Mouse (Mus musculus): ENCODE measurements around the gene Scaf4. TPM values are rescaled to one million over a fixed set of nuclear protein-coding genes. Genes with fewer than 3 reads are reported as not detected.

Scaf4 gene
- polyA plus RNA-seq, 2 experiments: 9.0 to 21.8 TPM

DNA sequence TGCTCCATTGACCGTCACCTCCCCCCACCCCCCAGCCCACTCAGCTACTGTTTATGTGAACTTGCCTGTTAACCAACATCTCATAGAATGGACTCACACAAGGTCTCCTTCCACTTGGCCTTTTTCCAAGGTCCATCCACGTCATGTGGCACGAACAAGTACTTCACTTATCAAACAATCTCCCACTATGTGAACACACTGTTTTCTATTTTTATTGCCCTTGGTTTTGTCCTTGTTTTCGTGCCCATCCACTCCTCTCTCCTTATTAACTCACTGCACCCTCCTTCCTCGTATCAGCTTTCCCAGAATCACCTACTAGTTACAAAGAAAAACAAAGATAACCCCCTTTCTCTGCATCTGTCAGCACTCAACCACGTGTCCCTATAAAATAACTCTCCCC is 49.7 kb downstream of the Scaf4 start:
- DNase-seq (ENCODE audit: low read depth in 3 of 3, low spot score in 3 of 3) (no peak), ATAC-seq (ENCODE audit: insufficient read depth) (no peak)
- H3K36me3 ChIP-seq (replicated peaks; ENCODE audit: control insufficient read depth, insufficient read depth, low read depth): peaks cover 8% of the 10 kb centered on the region
- H3K4me1 ChIP-seq (replicated peaks; ENCODE audit: control insufficient read depth in 2 of 2, insufficient read depth in 2 of 2, low read length in 1 of 2): peaks cover 0 to 7% of the 10 kb centered on the region in 2 experiments; a peak in 2 of 4 replicates
- WGBS (ENCODE audit: insufficient replicate concordance): 54% methylated on average over 6 of the region's 6 CpGs
- H3K27me3 ChIP-seq (ENCODE audit: control insufficient read depth, insufficient read depth, low read length): no peaks in the 10 kb centered on the region
- no peak overlapping the region for H3K9ac ChIP-seq (replicated peaks)
- H3K27ac ChIP-seq: no peak overlapping the region
- no peak overlapping the region for H3K4me2 ChIP-seq (ENCODE audit: low read depth)
- no peak for TF ChIP-seq EP300 (IDR thresholded peaks at IDR 0.05; ENCODE audit: low read depth)
- H3K9me3 ChIP-seq (ENCODE audit: control insufficient read depth, low read length): no peaks in the 10 kb centered on the region
- no peak overlapping the region for H3K4me3 ChIP-seq (ENCODE audit: insufficient read depth in 1 of 2, low read depth in 2 of 2, low read length in 2 of 2)

GRCm38 (mm10) chr16:90233702-90234101 is 50.6 kb downstream of the Scaf4 start:
- ATAC-seq (ENCODE audit: insufficient read depth): no peak

DNA sequence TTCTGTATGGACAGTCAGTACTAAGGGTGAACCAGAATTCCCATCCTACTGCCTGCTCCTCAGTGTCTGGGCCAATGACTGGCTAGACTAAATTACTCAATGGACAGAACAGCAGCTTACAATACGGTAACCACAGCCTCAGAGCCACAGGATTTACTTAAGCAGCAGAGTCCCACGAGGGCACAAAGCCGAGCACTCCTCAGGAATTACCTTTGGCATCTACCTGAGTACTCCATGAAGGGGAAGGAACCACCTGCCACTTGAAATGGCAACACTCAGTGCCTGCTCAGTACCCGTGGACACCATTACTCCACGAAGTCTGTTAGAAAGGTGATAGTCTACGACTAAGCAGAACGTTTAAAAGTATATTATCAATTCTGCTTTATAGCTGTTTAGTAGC is 53.0 kb downstream of the Scaf4 start:
- DNase-seq (ENCODE audit: low read depth in 3 of 3, low spot score in 3 of 3) (no peak), ATAC-seq (ENCODE audit: insufficient read depth) (no peak)
- Histone ChIP-seq H3K4me2 (ENCODE audit: low read depth) (no peak overlapping the region), H3K36me3 (replicated peaks; ENCODE audit: control insufficient read depth, insufficient read depth, low read depth) (peaks cover 25% of the 10 kb centered on the region), H3K27me3 (ENCODE audit: control insufficient read depth, insufficient read depth, low read length) (no peaks in the 10 kb centered on the region), H3K4me3 (ENCODE audit: insufficient read depth in 1 of 2, low read depth in 2 of 2, low read length in 2 of 2) (no peak overlapping the region), H3K27ac (no peak overlapping the region), H3K4me1 (replicated peaks; ENCODE audit: control insufficient read depth in 2 of 2, insufficient read depth in 2 of 2, low read length in 1 of 2) (peaks cover 0 to 7% of the 10 kb centered on the region in 2 experiments; a peak in 2 of 4 replicates), H3K9ac (replicated peaks) (no peak overlapping the region), H3K9me3 (ENCODE audit: control insufficient read depth, low read length) (no peaks in the 10 kb centered on the region)
- WGBS (ENCODE audit: insufficient replicate concordance): 83% methylated on average over 7 of the region's 7 CpGs
- TF ChIP-seq EP300 (IDR thresholded peaks at IDR 0.05; ENCODE audit: low read depth) (no peak), CTCF (IDR thresholded peaks at IDR 0.05; ENCODE audit: low read depth) (no peak)

More at GRCm38 (mm10) chr16:90233702-90234101, 50.6 kb downstream of the Scaf4 start:
- Histone ChIP-seq H3K4me2 (ENCODE audit: low read depth) (no peak overlapping the region), H3K4me3 (ENCODE audit: insufficient read depth in 1 of 2, low read depth in 2 of 2, low read length in 2 of 2) (no peak overlapping the region), H3K27ac (no peak overlapping the region), H3K9me3 (ENCODE audit: control insufficient read depth, low read length) (no peaks in the 10 kb centered on the region), H3K4me1 (replicated peaks; ENCODE audit: control insufficient read depth in 2 of 2, insufficient read depth in 2 of 2, low read length in 1 of 2) (peaks cover 0 to 7% of the 10 kb centered on the region in 2 experiments; a peak in 2 of 4 replicates), H3K27me3 (ENCODE audit: control insufficient read depth, insufficient read depth, low read length) (no peaks in the 10 kb centered on the region), H3K9ac (replicated peaks) (no peak overlapping the region), H3K36me3 (replicated peaks; ENCODE audit: control insufficient read depth, insufficient read depth, low read depth) (peaks cover 6% of the 10 kb centered on the region)
- TF ChIP-seq CTCF (IDR thresholded peaks at IDR 0.05; ENCODE audit: low read depth) (no peak), EP300 (IDR thresholded peaks at IDR 0.05; ENCODE audit: low read depth) (no peak)
- no peak for DNase-seq (ENCODE audit: low read depth in 3 of 3, low spot score in 3 of 3)
- WGBS (ENCODE audit: insufficient replicate concordance): 88% methylated on average over 10 of the region's 10 CpGs

- Histone ChIP-seq H3K9ac (replicated peaks) (no peak overlapping the region), H3K4me3 (ENCODE audit: insufficient read depth in 1 of 2, low read depth in 2 of 2, low read length in 2 of 2) (no peak overlapping the region), H3K9me3 (ENCODE audit: control insufficient read depth, low read length) (no peaks in the 10 kb centered on the region), H3K27ac (no peak overlapping the region), H3K4me2 (ENCODE audit: low read depth) (no peak overlapping the region), H3K27me3 (ENCODE audit: control insufficient read depth, insufficient read depth, low read length) (no peaks in the 10 kb centered on the region), H3K36me3 (replicated peaks; ENCODE audit: control insufficient read depth, insufficient read depth, low read depth) (peaks cover 39% of the 10 kb centered on the region), H3K4me1 (replicated peaks; ENCODE audit: control insufficient read depth in 2 of 2, insufficient read depth in 2 of 2, low read length in 1 of 2) (peaks cover 0 to 3% of the 10 kb centered on the region in 2 experiments; a peak in 2 of 4 replicates)
- WGBS (ENCODE audit: insufficient replicate concordance): 78% methylated on average over 6 of the region's 6 CpGs
- DNase-seq (ENCODE audit: low read depth in 3 of 3, low spot score in 3 of 3): no peak
- TF ChIP-seq EP300 (IDR thresholded peaks at IDR 0.05; ENCODE audit: low read depth): no peak
- ATAC-seq (ENCODE audit: insufficient read depth): no peak
These were observed 54.4 kb downstream of the Scaf4 start for GRCm38 (mm10) chr16:90229897-90230296.

- WGBS (ENCODE audit: insufficient replicate concordance): 1% methylated on average over 20 of the region's 20 CpGs
- DNase-seq (ENCODE audit: low read depth in 3 of 3, low spot score in 3 of 3) (peak in 1 of 3 experiments; percentile 28), ATAC-seq (ENCODE audit: insufficient read depth) (no peak)
These were observed 62.7 kb downstream of the Scaf4 start for GRCm38 (mm10) chr16:90221441-90222070.

More at GRCm38 (mm10) chr16:90221441-90222070, 62.7 kb downstream of the Scaf4 start:
- Histone ChIP-seq H3K4me3 (ENCODE audit: insufficient read depth in 1 of 2, low read depth in 2 of 2, low read length in 2 of 2) (peak overlapping the region; percentile 66 to 90), H3K36me3 (replicated peaks; ENCODE audit: control insufficient read depth, insufficient read depth, low read depth) (peaks cover 38% of the 10 kb centered on the region), H3K4me1 (replicated peaks; ENCODE audit: control insufficient read depth in 2 of 2, insufficient read depth in 2 of 2, low read length in 1 of 2) (peaks cover 24 to 29% of the 10 kb centered on the region in 2 experiments), H3K4me2 (ENCODE audit: low read depth) (peak overlapping the region; percentile 91), H3K9me3 (ENCODE audit: control insufficient read depth, low read length) (no peaks in the 10 kb centered on the region), H3K9ac (replicated peaks) (peak overlapping the region; percentile 91), H3K27me3 (ENCODE audit: control insufficient read depth, insufficient read depth, low read length) (no peaks in the 10 kb centered on the region), H3K27ac (peak overlapping the region; percentile 89)
- TF ChIP-seq EP300 (IDR thresholded peaks at IDR 0.05; ENCODE audit: low read depth) (no peak), CTCF (IDR thresholded peaks at IDR 0.05; ENCODE audit: low read depth) (no peak)
